ENCODE assay signal across 20 mouse cellular contexts in genomic region chr14:25362771-25363170, GRCm38 (mm10).
A peak's percentile ranks its signal among the peaks of the same experiment; 100 is the strongest.
DNase-seq lines count a peak whose midpoint lies in the region; ATAC-seq and TF ChIP-seq lines count a peak whose summit lies in the region.
"Had no signal": no experiment of that assay in that cellular context is flagged by ENCODE, and none has a peak within 500 bp of the region (broad histone marks: within the 10 kb centered on the region; RNA-seq: fewer than 3 reads in every experiment).

No protein-coding gene starts in this region.

- peak overlapping the region; percentile 54 for H3K27ac ChIP-seq in forebrain, embryonic 12.5 days
- no peak overlapping the region for H3K27ac ChIP-seq in forebrain, embryonic 16.5 days (ENCODE audit: low read length)
- 0 out of 2 replicates have a peak overlapping the region, but pooled peaks have one; percentile 8 for H3K27ac ChIP-seq in stomach, embryonic 16.5 days (ENCODE audit: low read length)
- H3K27ac ChIP-seq in stomach, postnatal 0 days (replicated peaks), result no peak overlapping the region
- H3K27ac ChIP-seq in forebrain, embryonic 15.5 days (replicated peaks), result peak overlapping the region; percentile 31; the same call in 1 of the 2 replicates
- H3K27ac ChIP-seq: kidney, postnatal 0 days; limb, embryonic 13.5 days; liver, embryonic 13.5 days had no signal

- no peak for DNase-seq in stomach, postnatal 0 days (ENCODE audit: low spot score)
- DNase-seq in MN1 (ENCODE audit: low spot score), result no peak
- DNase-seq in ovary, postnatal 36 days (ENCODE audit: low spot score), result no peak
- DNase-seq: adrenal gland, postnatal 36 days; cerebellum, adult 11 months; heart, adult 11 months; heart, postnatal 10 days; kidney, adult 2 months; layer of hippocampus, adult 9-11 months; liver, embryonic 13.5 days; lung, embryonic 14.5 days; lung, postnatal 36 days had no signal

- TF ChIP-seq EP300 in stomach, postnatal 0 days (optimal IDR thresholded peaks at IDR 0.05), result no peak

- no peak overlapping the region for H3K9ac ChIP-seq in forebrain, embryonic 12.5 days
- no peak overlapping the region for H3K9ac ChIP-seq in forebrain, embryonic 16.5 days (replicated peaks; ENCODE audit: low read depth, low read length)
- no peak overlapping the region for H3K9ac ChIP-seq in stomach, embryonic 16.5 days (ENCODE audit: low read length)
- H3K9ac ChIP-seq in stomach, postnatal 0 days (ENCODE audit: low read length), result no peak overlapping the region
- no peak overlapping the region for H3K9ac ChIP-seq in forebrain, embryonic 15.5 days (replicated peaks)
- H3K9ac ChIP-seq: heart, embryonic 12.5 days; limb, embryonic 13.5 days; liver, embryonic 13.5 days; lung, embryonic 14.5 days had no signal

- peak; percentile 33; the same call in 1 of the 2 replicates for ATAC-seq in forebrain, embryonic 12.5 days (ENCODE audit: low FRiP score)
- ATAC-seq in forebrain, embryonic 16.5 days, result no peak
- no peak for ATAC-seq in stomach, embryonic 16.5 days (ENCODE audit: insufficient read depth, low FRiP score)
- ATAC-seq in stomach, postnatal 0 days (ENCODE audit: low FRiP score, low TSS enrichment), result no peak
- ATAC-seq in forebrain, embryonic 15.5 days (replicated peaks), result no peak

- peaks cover 22% of the 10 kb centered on the region for H3K4me1 ChIP-seq in forebrain, embryonic 12.5 days
- H3K4me1 ChIP-seq in forebrain, embryonic 16.5 days (replicated peaks; ENCODE audit: control insufficient read depth, insufficient read depth, low read length), result peaks cover 13% of the 10 kb centered on the region
- H3K4me1 ChIP-seq in stomach, embryonic 16.5 days (ENCODE audit: control insufficient read depth, insufficient read depth, low read length), result peaks cover 15% of the 10 kb centered on the region; the same call in 1 of the 2 replicates
- H3K4me1 ChIP-seq in stomach, postnatal 0 days (replicated peaks; ENCODE audit: control insufficient read depth, insufficient read depth), result peaks cover 8% of the 10 kb centered on the region
- H3K4me1 ChIP-seq in forebrain, embryonic 15.5 days, result peaks cover 22% of the 10 kb centered on the region
- H3K4me1 ChIP-seq: liver, embryonic 13.5 days had no signal

- 11% methylated on average over 1 of the region's 1 CpGs for WGBS in forebrain, embryonic 12.5 days
- 4% methylated on average over 1 of the region's 1 CpGs for WGBS in forebrain, embryonic 16.5 days
- 29% methylated on average over 1 of the region's 1 CpGs for WGBS in stomach, embryonic 16.5 days
- WGBS in stomach, postnatal 0 days, result 19% methylated on average over 1 of the region's 1 CpGs
- WGBS in forebrain, embryonic 15.5 days, result 8% methylated on average over 1 of the region's 1 CpGs

- H3K27me3 ChIP-seq in forebrain, embryonic 12.5 days, result peaks cover 3% of the 10 kb centered on the region; the same call in 1 of the 2 replicates
- no peaks in the 10 kb centered on the region for H3K27me3 ChIP-seq in forebrain, embryonic 16.5 days (replicated peaks; ENCODE audit: control insufficient read depth, insufficient read depth, low read length)
- H3K27me3 ChIP-seq in stomach, embryonic 16.5 days (ENCODE audit: control insufficient read depth, insufficient read depth, low read length), result no peaks in the 10 kb centered on the region
- no peaks in the 10 kb centered on the region for H3K27me3 ChIP-seq in stomach, postnatal 0 days (ENCODE audit: control insufficient read depth, insufficient read depth, low read length)
- no peaks in the 10 kb centered on the region for H3K27me3 ChIP-seq in forebrain, embryonic 15.5 days
- H3K27me3 ChIP-seq: CH12.LX; heart, embryonic 12.5 days; limb, embryonic 13.5 days had no signal

- no peaks in the 10 kb centered on the region for H3K9me3 ChIP-seq in forebrain, embryonic 12.5 days
- no peaks in the 10 kb centered on the region for H3K9me3 ChIP-seq in forebrain, embryonic 16.5 days (ENCODE audit: control insufficient read depth, low read length)
- no peaks in the 10 kb centered on the region for H3K9me3 ChIP-seq in stomach, embryonic 16.5 days (replicated peaks; ENCODE audit: control insufficient read depth, low read length)
- no peaks in the 10 kb centered on the region for H3K9me3 ChIP-seq in stomach, postnatal 0 days (ENCODE audit: control insufficient read depth, low read length)
- no peaks in the 10 kb centered on the region for H3K9me3 ChIP-seq in forebrain, embryonic 15.5 days
- H3K9me3 ChIP-seq: heart, embryonic 12.5 days; limb, embryonic 13.5 days; liver, embryonic 13.5 days had no signal

- TF ChIP-seq CTCF in stomach, postnatal 0 days (IDR thresholded peaks at IDR 0.05; ENCODE audit: low read depth), result no peak

- H3K4me2 ChIP-seq in forebrain, embryonic 12.5 days, result no peak overlapping the region
- H3K4me2 ChIP-seq in forebrain, embryonic 16.5 days (ENCODE audit: low read length), result no peak overlapping the region
- H3K4me2 ChIP-seq in stomach, embryonic 16.5 days (ENCODE audit: low read depth, low read length), result no peak overlapping the region
- H3K4me2 ChIP-seq in stomach, postnatal 0 days (replicated peaks; ENCODE audit: low read depth), result no peak overlapping the region
- no peak overlapping the region for H3K4me2 ChIP-seq in forebrain, embryonic 15.5 days (replicated peaks)
- H3K4me2 ChIP-seq: heart, embryonic 12.5 days; limb, embryonic 13.5 days; liver, embryonic 13.5 days; lung, embryonic 14.5 days had no signal

- H3K4me3 ChIP-seq in forebrain, embryonic 12.5 days (replicated peaks), result no peak overlapping the region
- no peak overlapping the region for H3K4me3 ChIP-seq in forebrain, embryonic 16.5 days (replicated peaks; ENCODE audit: low read length)
- H3K4me3 ChIP-seq in stomach, embryonic 16.5 days (replicated peaks; ENCODE audit: low read length), result no peak overlapping the region
- no peak overlapping the region for H3K4me3 ChIP-seq in stomach, postnatal 0 days (ENCODE audit: low read depth, low read length)
- H3K4me3 ChIP-seq in forebrain, embryonic 15.5 days, result no peak overlapping the region
- H3K4me3 ChIP-seq: heart, embryonic 12.5 days; limb, embryonic 13.5 days; liver, embryonic 13.5 days had no signal

- no peaks in the 10 kb centered on the region for H3K36me3 ChIP-seq in forebrain, embryonic 12.5 days (replicated peaks)
- H3K36me3 ChIP-seq in forebrain, embryonic 16.5 days (ENCODE audit: control insufficient read depth, insufficient read depth), result no peaks in the 10 kb centered on the region
- H3K36me3 ChIP-seq in stomach, embryonic 16.5 days (ENCODE audit: control insufficient read depth, insufficient read depth, low read length), result no peaks in the 10 kb centered on the region
- no peaks in the 10 kb centered on the region for H3K36me3 ChIP-seq in stomach, postnatal 0 days (ENCODE audit: control insufficient read depth, insufficient read depth, low read length)
- no peaks in the 10 kb centered on the region for H3K36me3 ChIP-seq in forebrain, embryonic 15.5 days
- H3K36me3 ChIP-seq: heart, embryonic 12.5 days; limb, embryonic 13.5 days; liver, embryonic 13.5 days had no signal

Comparison
In these comparisons a context has a peak if more than half of its experiments do, and no peak if none do; other contexts are left out.
1. H3K27ac ChIP-seq: peak in forebrain, embryonic 12.5 days (single experiment), stomach, embryonic 16.5 days (single experiment) and forebrain, embryonic 15.5 days (single experiment); none in forebrain, embryonic 16.5 days (single experiment) and stomach, postnatal 0 days (single experiment).